Mouse (Mus musculus) liver, embryonic 15.5 days (tissue): ENCODE data around the gene Stim2. TPM values are rescaled to one million over a fixed set of nuclear protein-coding genes. Genes with fewer than 3 reads are reported as not detected.

Source experiments
- ATAC-seq: fragments of 200-750 bp; cut with Nextera tagmentation; 2 replicates; pipeline ENCODE4 v1.8.0; 2017; ENCODE audit warnings: moderate number of reproducible peaks, mild to moderate bottlenecking, moderate library complexity; ENCODE audit not compliant: insufficient read depth
- H3K27ac ChIP-seq: fragments of 300-500 bp; sonication (generic); replicated peaks from 2 replicates; pipeline ENCODE4 v1.5.1; 2015; ENCODE audit warnings: mild to moderate bottlenecking, inconsistent platforms
- H3K27me3 ChIP-seq: fragments of 300-500 bp; sonication (generic); 2 replicates; pipeline ENCODE4 v1.6.1; 2015; ENCODE audit warnings: mild to moderate bottlenecking, inconsistent platforms
- H3K36me3 ChIP-seq: fragments of 300-500 bp; sonication (generic); replicated peaks from 2 replicates; pipeline ENCODE4 v1.6.1; 2015; ENCODE audit warnings: moderate library complexity, mild to moderate bottlenecking, inconsistent platforms
- H3K4me1 ChIP-seq: fragments of 300-500 bp; sonication (generic); replicated peaks from 2 replicates; pipeline ENCODE4 v1.6.1; 2015; ENCODE audit warnings: inconsistent platforms
- H3K4me2 ChIP-seq: fragments of 300-500 bp; sonication (generic); 2 replicates; pipeline ENCODE4 v1.6.1; 2015; ENCODE audit warnings: moderate library complexity, mild to moderate bottlenecking, inconsistent platforms
- H3K4me3 ChIP-seq: fragments of 300-500 bp; sonication (generic); replicated peaks from 2 replicates; pipeline ENCODE4 v1.5.1; 2015; ENCODE audit warnings: mild to moderate bottlenecking, inconsistent platforms
- H3K9ac ChIP-seq: fragments of 300-500 bp; sonication (generic); 2 replicates; pipeline ENCODE4 v1.6.1; 2015; ENCODE audit warnings: moderate library complexity, mild to moderate bottlenecking, inconsistent platforms
- H3K9me3 ChIP-seq: fragments of 300-500 bp; sonication (generic); replicated peaks from 2 replicates; pipeline ENCODE4 v1.6.1; 2016; ENCODE audit warnings: inconsistent platforms
- WGBS: fragments of 180-500 bp; shearing (Covaris S2); methylation state at CpG from one replicate; pipeline ENCODE4 v1.1.7; 2015; ENCODE audit warnings: mixed read lengths; ENCODE audit not compliant: insufficient replicate concordance; 5-methylcytosine and 5-hydroxymethylcytosine counted together
- polyA plus RNA-seq: library from polyadenylated mRNA; unstranded; fragments of >200 nt; fragmentation: Nextera tagmentation; extraction: Ambion mirVana; gene quantifications from 2 replicates; pipeline ENCODE4 v1.2.1, GENCODE M21; 2015

Gene Stim2
- polyA plus RNA-seq, 1 experiment from 2014 or later, result 5.3 TPM

- Histone ChIP-seq H3K4me1 (no peaks in the 10 kb centered on the region; the same call in 1 of the 2 replicates), H3K36me3 (no peaks in the 10 kb centered on the region), H3K4me2 (no peak overlapping the region), H3K27me3 (no peaks in the 10 kb centered on the region), H3K27ac (no peak overlapping the region), H3K9me3 (no peaks in the 10 kb centered on the region), H3K9ac (no peak overlapping the region), H3K4me3 (no peak overlapping the region)
- ATAC-seq, result no peak
- WGBS, result 30% methylated on average over 1 of the region's 1 CpGs
These were observed 15.0 kb downstream of the Stim2 start for GRCm38 (mm10) chr5:54013271-54013670.

- Histone ChIP-seq H3K4me2 (no peak overlapping the region), H3K9me3 (no peaks in the 10 kb centered on the region), H3K4me3 (no peak overlapping the region), H3K27me3 (no peaks in the 10 kb centered on the region), H3K9ac (no peak overlapping the region), H3K4me1 (no peaks in the 10 kb centered on the region; the same call in 1 of the 2 replicates), H3K27ac (no peak overlapping the region), H3K36me3 (no peaks in the 10 kb centered on the region)
- 70% methylated on average over 7 of the region's 7 CpGs for WGBS
- ATAC-seq, result no peak
These were observed 18.8 kb downstream of the Stim2 start for GRCm38 (mm10) chr5:54017143-54017542.

- no peak overlapping the region for H3K4me2 ChIP-seq
- 61% methylated on average over 2 of the region's 2 CpGs for WGBS
- no peak overlapping the region for H3K4me3 ChIP-seq
- ATAC-seq, result no peak
- H3K36me3 ChIP-seq, result no peaks in the 10 kb centered on the region
- H3K9ac ChIP-seq, result no peak overlapping the region
- H3K27me3 ChIP-seq, result no peaks in the 10 kb centered on the region
- H3K27ac ChIP-seq, result no peak overlapping the region
- no peaks in the 10 kb centered on the region for H3K9me3 ChIP-seq
- H3K4me1 ChIP-seq, result no peaks in the 10 kb centered on the region; the same call in 1 of the 2 replicates
These were observed 20.6 kb downstream of the Stim2 start for GRCm38 (mm10) chr5:54018856-54019255.

GRCm38 (mm10) chr5:54019546-54019945 is 21.2 kb downstream of the Stim2 start:
- Histone ChIP-seq H3K9ac (no peak overlapping the region), H3K27ac (no peak overlapping the region), H3K4me1 (no peaks in the 10 kb centered on the region), H3K4me2 (no peak overlapping the region; the same call in 1 of the 2 replicates), H3K36me3 (no peaks in the 10 kb centered on the region), H3K27me3 (no peaks in the 10 kb centered on the region), H3K9me3 (no peaks in the 10 kb centered on the region), H3K4me3 (no peak overlapping the region)
- WGBS, result 47% methylated on average over 4 of the region's 4 CpGs
- ATAC-seq, result no peak

- Histone ChIP-seq H3K9ac (no peak overlapping the region), H3K36me3 (no peaks in the 10 kb centered on the region), H3K4me1 (peaks cover 7% of the 10 kb centered on the region; the same call in 1 of the 2 replicates), H3K27me3 (no peaks in the 10 kb centered on the region), H3K4me3 (no peak overlapping the region), H3K4me2 (no peak overlapping the region), H3K9me3 (no peaks in the 10 kb centered on the region), H3K27ac (no peak overlapping the region)
- no peak for ATAC-seq
- WGBS, result 59% methylated on average over 3 of the region's 3 CpGs
These were observed 26.3 kb downstream of the Stim2 start for GRCm38 (mm10) chr5:54024610-54025009.

GRCm38 (mm10) chr5:54025630-54026029 is 27.3 kb downstream of the Stim2 start:
- H3K27me3 ChIP-seq, result no peaks in the 10 kb centered on the region
- H3K27ac ChIP-seq, result no peak overlapping the region
- H3K9ac ChIP-seq, result no peak overlapping the region
- 50% methylated on average over 2 of the region's 2 CpGs for WGBS
- ATAC-seq, result no peak
- no peaks in the 10 kb centered on the region for H3K9me3 ChIP-seq
- no peak overlapping the region for H3K4me3 ChIP-seq
- no peaks in the 10 kb centered on the region for H3K36me3 ChIP-seq
- peaks cover 10% of the 10 kb centered on the region; the same call in 1 of the 2 replicates for H3K4me1 ChIP-seq
- H3K4me2 ChIP-seq, result no peak overlapping the region

GRCm38 (mm10) chr5:54033217-54033616 is 34.9 kb downstream of the Stim2 start:
- ATAC-seq, result no peak
- Histone ChIP-seq H3K4me2 (no peak overlapping the region), H3K27me3 (no peaks in the 10 kb centered on the region), H3K36me3 (no peaks in the 10 kb centered on the region), H3K4me1 (peaks cover 4% of the 10 kb centered on the region; the same call in 1 of the 2 replicates), H3K9me3 (no peaks in the 10 kb centered on the region), H3K27ac (no peak overlapping the region), H3K9ac (no peak overlapping the region), H3K4me3 (no peak overlapping the region)
- 66% methylated on average over 5 of the region's 5 CpGs for WGBS

- Histone ChIP-seq H3K27ac (no peak overlapping the region), H3K4me2 (no peak overlapping the region), H3K27me3 (no peaks in the 10 kb centered on the region), H3K4me3 (no peak overlapping the region), H3K36me3 (no peaks in the 10 kb centered on the region), H3K9ac (no peak overlapping the region), H3K9me3 (no peaks in the 10 kb centered on the region), H3K4me1 (peaks cover 3% of the 10 kb centered on the region; the same call in 1 of the 2 replicates)
- 62% methylated on average over 1 of the region's 1 CpGs for WGBS
- no peak for ATAC-seq
These were observed 36.4 kb downstream of the Stim2 start for GRCm38 (mm10) chr5:54034680-54035079.

- 24% methylated on average over 4 of the region's 4 CpGs for WGBS
- Histone ChIP-seq H3K4me2 (no peak overlapping the region), H3K4me1 (no peaks in the 10 kb centered on the region; the same call in 1 of the 2 replicates), H3K27ac (no peak overlapping the region), H3K9me3 (no peaks in the 10 kb centered on the region), H3K36me3 (no peaks in the 10 kb centered on the region), H3K9ac (no peak overlapping the region), H3K4me3 (no peak overlapping the region), H3K27me3 (no peaks in the 10 kb centered on the region)
- ATAC-seq, result no peak
These were observed 40.3 kb downstream of the Stim2 start for GRCm38 (mm10) chr5:54038615-54039014.

GRCm38 (mm10) chr5:54040527-54040926 is 42.2 kb downstream of the Stim2 start:
- Histone ChIP-seq H3K27me3 (no peaks in the 10 kb centered on the region), H3K4me2 (no peak overlapping the region), H3K27ac (no peak overlapping the region), H3K9ac (no peak overlapping the region), H3K4me1 (peaks cover 5% of the 10 kb centered on the region; the same call in 1 of the 2 replicates), H3K36me3 (no peaks in the 10 kb centered on the region), H3K4me3 (no peak overlapping the region), H3K9me3 (no peaks in the 10 kb centered on the region)
- WGBS, result 57% methylated on average over 8 of the region's 8 CpGs
- no peak for ATAC-seq

- 81% methylated on average over 7 of the region's 7 CpGs for WGBS
- Histone ChIP-seq H3K9ac (no peak overlapping the region), H3K4me2 (no peak overlapping the region), H3K27ac (no peak overlapping the region), H3K4me1 (peaks cover 10% of the 10 kb centered on the region; the same call in 1 of the 2 replicates), H3K9me3 (no peaks in the 10 kb centered on the region), H3K4me3 (no peak overlapping the region), H3K27me3 (no peaks in the 10 kb centered on the region), H3K36me3 (no peaks in the 10 kb centered on the region)
- ATAC-seq, result no peak
These were observed 43.7 kb downstream of the Stim2 start for GRCm38 (mm10) chr5:54042013-54042412.

- H3K4me3 ChIP-seq, result no peak overlapping the region
- H3K9me3 ChIP-seq, result no peaks in the 10 kb centered on the region
- peak overlapping the region; percentile 4; the same call in 1 of the 2 replicates for H3K4me2 ChIP-seq
- H3K27ac ChIP-seq, result no peak overlapping the region
- H3K4me1 ChIP-seq, result peaks cover 12% of the 10 kb centered on the region; the same call in 1 of the 2 replicates
- 28% methylated on average over 3 of the region's 3 CpGs for WGBS
- ATAC-seq, result peak; percentile 42
- no peaks in the 10 kb centered on the region for H3K27me3 ChIP-seq
- no peak overlapping the region for H3K9ac ChIP-seq
- no peaks in the 10 kb centered on the region for H3K36me3 ChIP-seq
These were observed 47.2 kb downstream of the Stim2 start for GRCm38 (mm10) chr5:54045523-54045922.
